Mouse (Mus musculus) small intestine, adult 2 months (tissue): ENCODE results near the gene Sik3.

Experiments
- CTCF ChIP-seq: fragments of 200-500 bp; IDR thresholded peaks from 2 replicates; pipeline ENCODE4 v1.5.1; 2012; ENCODE audit warnings: low read depth, mild to moderate bottlenecking, control low read depth, inconsistent platforms, low read length, moderate library complexity, mixed read lengths; ENCODE audit not compliant: insufficient replicate concordance, insufficient read length; ENCODE audit errors: extremely low read depth
- POLR2A ChIP-seq: fragments of 200-500 bp; IDR thresholded peaks from 2 replicates; pipeline ENCODE4 v1.6.1; 2012; ENCODE audit warnings: low read depth, mild to moderate bottlenecking, control low read depth, inconsistent platforms, low read length, moderate library complexity

- TF ChIP-seq CTCF (no peak), POLR2A (no peak)
Observed at GRCm38 (mm10) chr9:46158273-46158813, 145.7 kb downstream of the Sik3 start.
